Mouse (Mus musculus) gastrocnemius, postnatal 4 days (tissue): ENCODE measurements at regions not wholly inside any gene's neighbourhood (a gene's known extent, or its start where the extent isn't known, plus 50 kb on each side); places are given as distances from the start of the nearest gene placed in this dataset.

Experiments
- DNase-seq, 2 experiments: peaks; one replicate each; pipeline ENCODE4 v3.0.0; 2021 to 2022; ENCODE audit warnings: low spot score in 2 of 2, mixed read lengths in 2 of 2

GRCm38 (mm10) chr1:126922231-126922630, 91.6 kb upstream of the Nckap5 start:
- DNase-seq, result no peak

DNA sequence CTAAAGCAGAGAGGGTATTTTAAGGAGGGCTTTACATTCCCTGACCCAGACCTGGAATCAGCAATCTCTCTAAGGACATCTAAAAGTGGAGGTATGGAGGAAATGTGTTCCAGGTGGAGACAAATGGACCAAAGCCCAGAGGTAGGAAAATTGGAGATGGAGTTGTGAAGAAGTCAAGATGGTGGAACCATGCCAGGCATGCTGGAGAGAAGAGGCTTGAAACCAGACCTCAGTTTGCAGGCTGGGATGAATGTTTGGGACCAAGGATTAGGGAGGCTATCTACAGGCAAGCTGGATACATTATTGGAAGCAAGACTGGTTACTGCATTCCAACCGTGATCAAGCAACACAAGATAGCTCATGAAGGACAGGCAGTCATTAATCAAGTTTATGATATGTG, 88.3 kb upstream of the Nckap5 start:
- no peak for DNase-seq

DNA sequence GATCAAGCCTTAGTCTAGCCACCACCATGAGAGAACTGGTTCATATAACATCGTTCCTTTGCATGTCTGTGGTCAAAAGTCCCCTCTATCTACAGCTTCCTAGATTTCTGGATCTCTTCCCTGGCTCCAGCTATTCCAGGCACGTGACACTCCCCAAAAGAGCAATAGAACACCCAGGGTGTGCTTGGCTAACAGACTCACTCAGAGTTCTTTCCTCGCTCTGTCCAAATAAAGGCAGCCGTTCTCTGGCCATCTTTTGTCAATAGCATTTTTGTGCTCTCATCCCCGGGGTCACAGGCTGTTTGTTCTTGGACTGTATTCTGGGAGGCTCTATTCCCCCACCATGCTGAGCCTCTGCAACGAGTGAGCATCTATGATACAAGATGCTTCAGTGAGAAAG, 87.3 kb upstream of the Nckap5 start:
- DNase-seq, result peak in 1 of 2 experiments; percentile 30

GRCm38 (mm10) chr1:126916369-126916768, 85.8 kb upstream of the Nckap5 start:
- no peak for DNase-seq

DNA sequence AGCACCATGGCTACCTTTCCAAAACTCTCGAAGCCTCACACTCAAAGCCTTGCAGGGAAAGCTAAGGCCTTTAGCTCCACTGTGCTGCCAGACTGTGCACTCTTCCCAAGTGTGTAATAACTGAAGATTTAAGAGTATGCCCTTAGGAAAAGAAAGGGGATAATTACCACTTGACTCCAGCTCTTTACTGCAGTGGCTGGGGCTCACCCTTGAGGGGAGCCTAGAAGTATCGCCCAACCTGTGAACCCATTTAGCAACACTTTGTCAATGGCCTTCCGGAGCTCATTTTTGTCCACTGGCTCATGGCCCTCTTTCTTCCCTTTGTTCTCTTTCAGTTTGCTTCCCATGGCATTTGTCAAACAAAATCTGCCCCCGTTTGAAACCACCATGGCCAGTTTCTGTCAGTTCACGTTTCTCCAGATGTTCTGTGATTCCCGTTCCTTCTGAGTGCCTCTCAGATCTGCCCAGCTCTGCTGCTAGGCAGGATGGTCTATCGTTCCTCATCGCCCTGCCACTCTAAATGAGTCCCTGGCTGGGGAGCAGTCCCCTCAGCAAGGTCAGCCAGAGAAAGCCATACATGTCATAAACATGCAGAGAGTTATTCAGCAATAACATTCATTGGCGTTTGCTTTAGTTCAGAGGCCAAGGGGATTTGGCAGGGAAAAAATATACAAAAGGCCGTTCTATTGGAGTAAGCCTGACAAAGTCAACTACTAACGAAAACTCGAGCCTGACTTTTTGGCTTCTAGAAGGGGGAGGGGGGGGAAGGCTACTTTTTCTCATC, 80.9 kb upstream of the Nckap5 start:
- no peak for DNase-seq

GRCm38 (mm10) chr1:126907417-126907816, 76.8 kb upstream of the Nckap5 start:
- no peak for DNase-seq

GRCm38 (mm10) chr1:126898484-126898883, 67.9 kb upstream of the Nckap5 start:
- no peak for DNase-seq

- no peak for DNase-seq
Observed at GRCm38 (mm10) chr1:126896895-126897294, 66.3 kb upstream of the Nckap5 start.

DNA sequence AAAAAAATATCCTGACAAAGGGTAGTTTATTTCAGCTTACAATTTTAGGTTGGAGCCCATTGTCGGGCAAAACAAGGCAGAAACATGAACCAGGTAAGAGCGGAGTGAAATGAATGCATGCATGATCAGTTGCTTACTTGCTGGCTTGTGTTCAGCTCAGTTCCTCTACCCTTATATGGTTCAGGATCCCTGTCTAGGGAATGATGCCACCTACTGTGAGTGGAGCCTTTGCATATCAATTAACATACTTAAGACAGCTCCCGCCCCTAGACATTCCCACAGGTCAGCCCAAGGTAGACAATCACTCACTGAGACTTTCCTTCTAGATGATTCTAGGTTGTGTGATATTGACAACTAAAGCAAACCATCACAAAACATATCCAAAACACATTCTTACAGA, 50.2 kb upstream of the Nckap5 start:
- DNase-seq, result no peak
